Mouse (Mus musculus): ENCODE results near the gene Pcsk1n. TPM values are rescaled to one million over a fixed set of nuclear protein-coding genes. Genes with fewer than 3 reads are reported as not detected.
A peak's percentile ranks its signal among the peaks of the same experiment; 100 is the strongest.
"Not testable (repeated sequence)": the region's sequence is repeated elsewhere in the genome, so short reads cannot be mapped to it uniquely, and the experiment has no call there.

Pcsk1n gene
- total RNA-seq, 2 experiments from 2014 or later = not detected

GRCm38 (mm10) chrX:7910473-7910872, 9.1 kb upstream of the Pcsk1n start:
- no peak overlapping the region for H3K4me3 ChIP-seq
- no peak for DNase-seq
- no peak overlapping the region for H3K27ac ChIP-seq
- intact Hi-C loops (cut with DNase I) = loop anchor here (5.0 kb wide), 1 partner anchor 107 kb away; the partner anchor contains the start of gene Glod5
- peak; percentile 5; the same call in 1 of the 2 replicates for TF ChIP-seq CTCF (IDR thresholded peaks at IDR 0.05)

GRCm38 (mm10) chrX:7915669-7916068, 4.0 kb upstream of the Pcsk1n start:
- H3K27ac ChIP-seq; DNase-seq; intact Hi-C loops (cut with DNase I); H3K4me3 ChIP-seq: not testable (repeated sequence)
- TF ChIP-seq CTCF (IDR thresholded peaks at IDR 0.05) = peak; percentile 38

- DNase-seq; intact Hi-C loops (cut with DNase I); H3K27ac ChIP-seq; H3K4me3 ChIP-seq: not testable (repeated sequence)
Observed at GRCm38 (mm10) chrX:7917960-7918359, 1.7 kb upstream of the Pcsk1n start.

- DNase-seq = no peak
- TF ChIP-seq CTCF (IDR thresholded peaks at IDR 0.05) = no peak
- intact Hi-C loops (cut with DNase I) = no loop called here
- Histone ChIP-seq H3K27ac (no peak overlapping the region), H3K4me3 (peak overlapping the region; percentile 53)
Observed at GRCm38 (mm10) chrX:7922032-7922431, 2.4 kb downstream of the Pcsk1n start.

GRCm38 (mm10) chrX:7926266-7926665, 6.6 kb downstream of the Pcsk1n start:
- no peak for TF ChIP-seq CTCF (IDR thresholded peaks at IDR 0.05)
- no peak for DNase-seq
- no peak overlapping the region for H3K4me3 ChIP-seq
- H3K27ac ChIP-seq = no peak overlapping the region
- intact Hi-C loops (cut with DNase I) = no loop called here

- H3K4me3 ChIP-seq = no peak overlapping the region
- no peak for TF ChIP-seq CTCF (IDR thresholded peaks at IDR 0.05)
- intact Hi-C loops (cut with DNase I) = no loop called here
- DNase-seq = no peak
- H3K27ac ChIP-seq = no peak overlapping the region
Observed at GRCm38 (mm10) chrX:7927116-7927515, 7.5 kb downstream of the Pcsk1n start.

GRCm38 (mm10) chrX:7928270-7928790, 8.7 kb downstream of the Pcsk1n start, which contains the start of gene Eras:
Eras (minus strand) TSS chrX:7928607.
- TF ChIP-seq CTCF (IDR thresholded peaks at IDR 0.05) = no peak
- H3K4me3 ChIP-seq = no peak within 1 kb of the TSS
- intact Hi-C loops (cut with DNase I) = no loop called here
- DNase-seq = no peak
- no peak within 1 kb of the TSS for H3K27ac ChIP-seq

GRCm38 (mm10) chrX:7936874-7937273, 17.3 kb downstream of the Pcsk1n start:
- DNase-seq = no peak
- no peak for TF ChIP-seq CTCF (IDR thresholded peaks at IDR 0.05)
- H3K27ac ChIP-seq = no peak overlapping the region
- no peak overlapping the region for H3K4me3 ChIP-seq
- intact Hi-C loops (cut with DNase I) = no loop called here

- intact Hi-C loops (cut with DNase I) = no loop called here
- DNase-seq = no peak
- Histone ChIP-seq H3K4me3 (no peak overlapping the region), H3K27ac (no peak overlapping the region)
- no peak for TF ChIP-seq CTCF (IDR thresholded peaks at IDR 0.05)
Observed at GRCm38 (mm10) chrX:7937667-7938066, 18.0 kb downstream of the Pcsk1n start.

- H3K4me3 ChIP-seq = no peak overlapping the region
- no peak for DNase-seq
- intact Hi-C loops (cut with DNase I) = loop anchor here (5.0 kb wide), 1 partner anchor 98 kb away; no protein-coding TSS in a partner anchor
- TF ChIP-seq CTCF (IDR thresholded peaks at IDR 0.05) = no peak
- no peak overlapping the region for H3K27ac ChIP-seq
Observed at GRCm38 (mm10) chrX:7945618-7946017, 26.0 kb downstream of the Pcsk1n start.

GRCm38 (mm10) chrX:7947108-7947899, 27.7 kb downstream of the Pcsk1n start, which contains the start of gene Hdac6:
Hdac6 (minus strand) TSS chrX:7947889.
- no peak for TF ChIP-seq CTCF (IDR thresholded peaks at IDR 0.05)
- Histone ChIP-seq H3K27ac (peak within 1 kb of the TSS; percentile 76), H3K4me3 (peak within 1 kb of the TSS; percentile 81)
- intact Hi-C loops (cut with DNase I) = loop anchor here (5.0 kb wide), 1 partner anchor 100 kb away; no protein-coding TSS in a partner anchor
- no peak for DNase-seq

- TF ChIP-seq CTCF (IDR thresholded peaks at IDR 0.05) = no peak
- H3K27ac ChIP-seq = peak overlapping the region; percentile 75
- intact Hi-C loops (cut with DNase I) = loop anchor here (5.0 kb wide), 1 partner anchor 101 kb away; no protein-coding TSS in a partner anchor
- DNase-seq = peak; percentile 95
- peak overlapping the region; percentile 81 for H3K4me3 ChIP-seq
Observed at GRCm38 (mm10) chrX:7947900-7948492, 28.4 kb downstream of the Pcsk1n start.

- Histone ChIP-seq H3K27ac (no peak overlapping the region), H3K4me3 (no peak overlapping the region)
- TF ChIP-seq CTCF (IDR thresholded peaks at IDR 0.05) = no peak
- intact Hi-C loops (cut with DNase I) = no loop called here
- DNase-seq = no peak
Observed at GRCm38 (mm10) chrX:7950091-7950490, 30.5 kb downstream of the Pcsk1n start.
